Mouse (Mus musculus): ENCODE data around the gene Gm853.

DNA sequence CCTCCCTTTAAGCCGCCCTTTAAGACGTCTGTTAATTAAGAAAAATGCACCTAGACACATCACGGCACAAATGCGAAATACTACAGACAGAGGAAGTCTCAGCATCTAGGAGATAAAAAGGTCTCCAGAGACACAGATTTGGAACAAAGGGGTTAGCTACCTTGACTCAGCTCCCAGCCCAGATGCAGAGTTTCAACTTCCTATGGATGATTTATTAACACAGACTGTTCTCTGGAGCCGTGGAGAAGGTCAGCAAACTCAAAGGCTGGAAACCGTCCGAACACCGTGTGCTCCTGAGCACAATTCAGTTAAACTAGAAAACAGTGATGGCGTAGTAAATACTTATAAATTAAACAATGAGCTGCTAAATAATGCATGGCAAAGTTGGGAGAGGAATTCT, 29.9 kb downstream of the Gm853 start:
- TF ChIP-seq CTCF (conservative IDR thresholded peaks at IDR 0.05; ENCODE audit: low read length) = no peak
- TF ChIP-seq POU5F1 (IDR thresholded peaks at IDR 0.05; ENCODE audit: borderline replicate concordance, low read length) = no peak
- no peak for TF ChIP-seq NANOG (IDR thresholded peaks at IDR 0.05; ENCODE audit: borderline replicate concordance, low read length)

Data from E14TG2a.4 (cell line).